Mouse (Mus musculus) adrenal gland, postnatal 0 days (tissue): ENCODE measurements around the gene Fam217a. TPM values are rescaled to one million over a fixed set of nuclear protein-coding genes. Genes with fewer than 3 reads are reported as not detected.

Experiments used
- polyA plus RNA-seq: library from polyadenylated mRNA; unstranded; fragments of >200 nt; fragmentation: Nextera tagmentation; extraction: Ambion mirVana; gene quantifications from 2 replicates; pipeline ENCODE4 v1.2.1, GENCODE M21; 2015

Gene Fam217a
- 3.5 and 5.3 TPM in 2 replicates for polyA plus RNA-seq

GRCm38 (mm10) chr13:34924210-34924609 is at the start of gene Fam217a, which contains the start of gene 4933417A18Rik:
Fam217a (minus strand) TSS chr13:34924310.
4933417A18Rik (plus strand) TSS chr13:34924409.

GRCm38 (mm10) chr13:34963511-34964397 is 39.6 kb upstream of the Fam217a start, which contains the start of gene Eci3:
Eci3 (minus strand) TSS chr13:34963810.

GRCm38 (mm10) chr13:34875166-34875710 is 48.9 kb downstream of the Fam217a start, which contains the start of gene Prpf4b:
Prpf4b (plus strand) TSS chr13:34875302.

Other genes with a start within 250 kb of the Fam217a start
- not detected in 2 replicates for gene Fam50b, start 189.5 kb downstream of the Fam217a start, polyA plus RNA-seq
- gene Prpf4b, start 49.0 kb downstream of the Fam217a start, polyA plus RNA-seq, result 36.2 and 50.6 TPM in 2 replicates
- not detected in 2 replicates for gene 4933417A18Rik, start 99 bp upstream of the Fam217a start, polyA plus RNA-seq
- 1.0 and 1.3 TPM in 2 replicates for gene Eci3, start 39.5 kb upstream of the Fam217a start, polyA plus RNA-seq
- 201 and 227 TPM in 2 replicates for gene Eci2, start 102.8 kb upstream of the Fam217a start, polyA plus RNA-seq